ENCODE assay signal across 19 mouse cellular contexts in the genomic region with DNA sequence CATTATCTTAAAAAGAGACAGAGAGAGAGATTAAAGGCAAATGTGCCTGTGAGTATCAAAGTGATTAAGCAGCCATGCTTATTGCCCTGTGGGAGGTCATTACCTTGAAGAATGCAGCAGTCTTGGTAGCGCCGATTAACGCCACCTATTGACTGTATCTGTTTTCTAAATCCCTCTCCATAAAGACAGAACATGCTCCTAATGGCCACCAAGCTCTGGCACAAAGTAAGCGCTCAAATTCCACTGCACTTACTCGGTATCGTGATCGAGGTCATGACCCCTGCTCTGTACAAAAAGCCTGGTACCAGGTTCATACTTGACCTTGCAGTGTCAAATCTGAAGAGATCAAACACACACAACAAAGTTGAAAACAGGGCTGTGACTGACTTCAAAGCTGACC.
"Had no signal": no experiment of that assay in that cellular context is flagged by ENCODE, and none has a peak within 500 bp of the region (broad histone marks: within the 10 kb centered on the region; RNA-seq: fewer than 3 reads in every experiment).

No protein-coding gene starts in this region.

- H3K9me3 ChIP-seq: limb, embryonic 12.5 days; limb, embryonic 15.5 days; liver, embryonic 13.5 days; midbrain, embryonic 12.5 days; midbrain, embryonic 15.5 days; neural tube, embryonic 13.5 days; stomach, embryonic 15.5 days had no signal

- DNase-seq: kidney, adult 9 months; kidney, postnatal 14 days; kidney, postnatal 4 days; left cerebral cortex, postnatal 4 days; liver, embryonic 13.5 days; lung, adult 2 months; lung, postnatal 14 days; retina, postnatal 1 day; right cerebral cortex, postnatal 25 days; spleen, adult 18-20 months; thymus, postnatal 25 days had no signal

- H3K4me3 ChIP-seq: limb, embryonic 12.5 days; limb, embryonic 15.5 days; liver, embryonic 13.5 days; midbrain, embryonic 12.5 days; midbrain, embryonic 15.5 days; myocyte; neural tube, embryonic 13.5 days; stomach, embryonic 15.5 days had no signal

- H3K27ac ChIP-seq: limb, embryonic 12.5 days; limb, embryonic 15.5 days; liver, embryonic 13.5 days; macrophage; midbrain, embryonic 12.5 days; midbrain, embryonic 15.5 days; neural tube, embryonic 13.5 days; stomach, embryonic 15.5 days had no signal

- ATAC-seq: midbrain, embryonic 15.5 days had no signal

- H3K27me3 ChIP-seq: limb, embryonic 12.5 days; limb, embryonic 15.5 days; liver, embryonic 13.5 days; midbrain, embryonic 15.5 days; neural tube, embryonic 13.5 days; stomach, embryonic 15.5 days had no signal

- H3K4me1 ChIP-seq: limb, embryonic 12.5 days; limb, embryonic 15.5 days; liver, embryonic 13.5 days; midbrain, embryonic 12.5 days; midbrain, embryonic 15.5 days; neural tube, embryonic 13.5 days; stomach, embryonic 15.5 days had no signal

- H3K36me3 ChIP-seq: limb, embryonic 12.5 days; limb, embryonic 15.5 days; liver, embryonic 13.5 days; midbrain, embryonic 12.5 days; midbrain, embryonic 15.5 days; neural tube, embryonic 13.5 days; stomach, embryonic 15.5 days had no signal
